Mouse (Mus musculus): ENCODE measurements around the gene Slc25a1. TPM values are rescaled to one million over a fixed set of nuclear protein-coding genes. Genes with fewer than 3 reads are reported as not detected.

Slc25a1 gene
- polyA plus RNA-seq, 2 experiments: 33.4 to 50.6 TPM

DNA sequence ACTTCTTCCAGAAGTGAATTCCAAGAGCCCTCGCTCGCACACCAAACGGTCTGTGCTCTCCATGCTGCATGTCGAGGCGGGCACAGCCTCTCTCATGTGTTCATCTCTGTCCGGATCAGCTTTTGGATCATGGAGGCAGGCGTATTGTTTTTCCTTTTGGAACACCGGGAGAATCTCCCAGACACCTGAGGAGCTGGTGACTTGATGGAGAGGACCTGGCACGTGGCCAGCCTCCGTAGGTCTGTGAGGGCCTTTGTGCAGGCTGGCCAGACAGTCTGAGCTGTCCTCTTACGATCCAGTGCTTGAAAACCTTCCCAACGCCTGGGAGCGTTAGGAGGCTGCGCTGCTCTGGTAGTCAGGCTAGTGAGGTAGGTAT, 5.9 kb downstream of the Slc25a1 start:
- Histone ChIP-seq H3K27ac (peak overlapping the region; percentile 43), H3K27me3 (ENCODE audit: control insufficient read depth, insufficient read depth, low read length) (no peaks in the 10 kb centered on the region; the same call in 1 of the 2 replicates), H3K9me3 (ENCODE audit: control insufficient read depth, low read length) (no peaks in the 10 kb centered on the region), H3K9ac (replicated peaks) (peak overlapping the region; percentile 93), H3K36me3 (replicated peaks; ENCODE audit: control insufficient read depth, insufficient read depth, low read depth) (peaks cover 7% of the 10 kb centered on the region; the same call in 1 of the 2 replicates), H3K4me2 (ENCODE audit: low read depth) (peak overlapping the region; percentile 86), H3K4me3 (ENCODE audit: insufficient read depth in 1 of 2, low read depth in 2 of 2, low read length in 2 of 2) (peak overlapping the region; percentile 87 to 92), H3K4me1 (replicated peaks; ENCODE audit: control insufficient read depth in 2 of 2, insufficient read depth in 2 of 2, low read length in 1 of 2) (peaks cover 9 to 16% of the 10 kb centered on the region in 2 experiments; a peak in 3 of 4 replicates)
- TF ChIP-seq CTCF (IDR thresholded peaks at IDR 0.05; ENCODE audit: low read depth): no peak
- no peak for TF ChIP-seq EP300 (IDR thresholded peaks at IDR 0.05; ENCODE audit: low read depth)
- ATAC-seq (ENCODE audit: insufficient read depth) (peak; percentile 36), DNase-seq (ENCODE audit: low read depth in 3 of 3, low spot score in 3 of 3) (no peak)
- WGBS (ENCODE audit: insufficient replicate concordance): under 1% methylated on average over 14 of the region's 14 CpGs

DNA sequence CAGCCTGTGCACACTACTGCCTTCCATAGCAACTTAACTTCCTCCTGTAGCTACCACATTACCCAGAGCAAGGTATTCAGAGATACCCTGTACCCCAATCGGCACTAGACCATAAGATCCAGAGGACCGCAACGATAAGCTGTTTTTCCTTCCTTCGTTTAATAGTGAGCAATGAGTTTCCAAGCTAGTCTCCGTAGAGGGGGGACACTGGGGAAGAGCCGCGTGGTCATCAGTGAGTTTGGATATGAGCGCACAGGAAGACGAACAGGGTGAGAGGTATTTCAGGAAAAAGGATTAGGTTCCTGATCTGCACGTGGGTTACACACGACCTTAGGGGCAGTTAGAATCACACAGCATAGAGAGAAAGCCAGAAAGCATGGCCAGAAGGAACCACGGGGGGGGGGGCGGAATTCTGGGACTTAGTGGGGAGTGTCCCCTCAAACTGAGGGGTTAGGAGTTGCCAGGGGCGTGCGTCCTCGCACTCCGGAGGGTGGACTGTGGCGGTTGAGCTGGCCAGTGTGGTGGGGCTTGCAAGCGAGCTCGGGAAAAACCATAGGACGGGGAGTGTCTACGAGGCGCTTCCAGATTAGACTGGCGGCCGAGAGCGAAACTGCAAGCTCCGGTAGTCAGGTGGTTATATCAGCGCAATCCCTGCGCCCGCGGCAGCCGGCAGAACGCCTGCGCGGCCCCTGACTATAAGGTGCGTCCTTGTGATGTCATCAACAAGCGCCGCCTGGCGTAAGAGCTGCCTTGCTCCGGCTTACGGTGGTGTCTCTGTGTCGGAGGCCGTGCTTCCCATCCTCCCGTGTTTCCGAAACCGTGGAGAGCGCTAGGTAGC, 6.5 kb downstream of the Slc25a1 start:
- Histone ChIP-seq H3K27me3 (ENCODE audit: control insufficient read depth, insufficient read depth, low read length) (peaks cover 2% of the 10 kb centered on the region), H3K9me3 (ENCODE audit: control insufficient read depth, low read length) (no peaks in the 10 kb centered on the region), H3K4me2 (ENCODE audit: low read depth) (peak overlapping the region; percentile 86), H3K36me3 (replicated peaks; ENCODE audit: control insufficient read depth, insufficient read depth, low read depth) (peaks cover 7% of the 10 kb centered on the region; the same call in 1 of the 2 replicates), H3K4me1 (replicated peaks; ENCODE audit: control insufficient read depth in 2 of 2, insufficient read depth in 2 of 2, low read length in 1 of 2) (peaks cover 9 to 16% of the 10 kb centered on the region in 2 experiments; a peak in 3 of 4 replicates), H3K27ac (peak overlapping the region; percentile 87), H3K4me3 (ENCODE audit: insufficient read depth in 1 of 2, low read depth in 2 of 2, low read length in 2 of 2) (peak overlapping the region; percentile 87 to 92), H3K9ac (replicated peaks) (peak overlapping the region; percentile 93)
- 1% methylated on average over 47 of the region's 47 CpGs for WGBS (ENCODE audit: insufficient replicate concordance)
- TF ChIP-seq EP300 (IDR thresholded peaks at IDR 0.05; ENCODE audit: low read depth) (peak; percentile 27; the same call in 1 of the 2 replicates), CTCF (IDR thresholded peaks at IDR 0.05; ENCODE audit: low read depth) (peak; percentile 80)
- DNase-seq (ENCODE audit: low read depth in 3 of 3, low spot score in 3 of 3) (peak; percentile 93 to 95 (median 93)), ATAC-seq (ENCODE audit: insufficient read depth) (peak; percentile 89)

DNA sequence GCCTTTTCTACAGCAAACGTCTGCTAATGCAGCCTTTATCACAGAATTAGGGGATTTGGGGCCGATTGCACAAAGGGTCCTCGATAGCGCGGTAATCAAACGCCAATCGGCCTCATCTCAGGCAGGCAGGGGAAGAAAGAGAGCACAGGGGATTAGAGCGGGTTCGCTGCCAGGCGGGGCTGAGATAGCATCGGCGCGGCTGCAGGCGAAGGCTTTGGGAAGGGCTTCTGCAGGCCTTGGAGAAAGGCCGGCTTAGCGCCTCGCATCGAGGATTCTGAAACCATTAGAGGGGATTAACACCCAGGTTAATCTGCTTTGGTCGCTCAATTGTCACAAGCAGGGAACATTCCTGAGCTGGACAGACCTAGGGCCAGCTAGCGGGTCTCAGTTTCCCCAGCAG, 7.4 kb downstream of the Slc25a1 start:
- ATAC-seq (ENCODE audit: insufficient read depth) (no peak), DNase-seq (ENCODE audit: low read depth in 3 of 3, low spot score in 3 of 3) (no peak)
- WGBS (ENCODE audit: insufficient replicate concordance): 25% methylated on average over 20 of the region's 20 CpGs
- no peak overlapping the region for H3K9ac ChIP-seq (replicated peaks)
- H3K4me2 ChIP-seq (ENCODE audit: low read depth): peak overlapping the region; percentile 86
- no peak overlapping the region for H3K27ac ChIP-seq
- H3K9me3 ChIP-seq (ENCODE audit: control insufficient read depth, low read length): no peaks in the 10 kb centered on the region
- H3K4me1 ChIP-seq (replicated peaks; ENCODE audit: control insufficient read depth in 2 of 2, insufficient read depth in 2 of 2, low read length in 1 of 2): peaks cover 9 to 16% of the 10 kb centered on the region in 2 experiments; a peak in 3 of 4 replicates
- peaks cover 12% of the 10 kb centered on the region for H3K27me3 ChIP-seq (ENCODE audit: control insufficient read depth, insufficient read depth, low read length)
- TF ChIP-seq EP300 (IDR thresholded peaks at IDR 0.05; ENCODE audit: low read depth): no peak
- TF ChIP-seq CTCF (IDR thresholded peaks at IDR 0.05; ENCODE audit: low read depth): no peak
- H3K4me3 ChIP-seq (ENCODE audit: insufficient read depth in 1 of 2, low read depth in 2 of 2, low read length in 2 of 2): no peak overlapping the region
- peaks cover 2% of the 10 kb centered on the region; the same call in 1 of the 2 replicates for H3K36me3 ChIP-seq (replicated peaks; ENCODE audit: control insufficient read depth, insufficient read depth, low read depth)

DNA sequence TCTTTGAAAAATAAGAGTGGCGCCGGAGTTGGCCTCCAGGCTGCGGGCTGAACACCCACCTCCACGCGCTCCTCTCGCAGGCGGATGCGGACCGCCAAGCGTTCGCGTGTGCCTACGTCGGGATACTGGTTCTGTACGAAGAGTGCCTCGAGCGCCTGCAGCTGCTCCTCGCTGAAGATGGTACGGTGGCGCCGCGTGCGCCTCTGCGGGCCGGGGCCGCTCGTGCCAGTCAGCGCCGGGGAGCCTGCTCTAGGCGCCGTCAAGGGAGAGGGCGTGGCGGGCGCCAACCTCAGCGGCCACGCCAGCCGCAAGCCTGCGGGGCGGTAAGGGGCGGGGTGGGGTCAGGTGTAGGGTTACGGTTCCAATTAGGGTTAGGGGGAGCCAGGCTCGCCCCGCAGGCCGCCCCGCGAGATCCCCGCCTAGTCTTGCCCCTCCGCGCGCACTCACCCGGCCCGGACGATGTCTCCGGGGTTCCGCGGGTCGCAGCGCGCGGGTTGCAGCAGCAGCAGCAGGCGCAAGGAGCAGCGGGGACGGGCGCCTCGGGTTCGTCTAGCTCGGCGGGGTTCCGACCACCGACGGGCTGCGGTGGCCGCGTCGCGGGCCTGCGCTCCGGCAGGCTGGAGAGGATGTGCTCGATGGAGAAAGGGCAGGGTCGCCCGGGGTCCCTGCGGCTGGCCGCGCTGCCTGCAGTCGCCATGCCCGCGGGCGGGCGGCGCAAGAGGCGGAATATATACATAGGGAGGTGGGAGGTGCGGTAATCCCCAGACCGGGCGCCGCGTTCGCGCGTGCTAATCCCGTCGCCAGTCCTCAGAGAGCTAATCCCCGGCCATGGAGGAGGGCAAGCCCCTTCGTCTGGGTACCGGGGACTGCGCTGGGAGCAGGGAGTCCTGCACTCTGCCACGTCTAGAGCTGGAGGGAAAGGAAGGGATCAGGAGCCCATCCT, 13.4 kb downstream of the Slc25a1 start, which contains the start of gene Gsc2:
TSS of gene Gsc2 (minus strand) at position 753 of the 943 bp plus-strand sequence.
- H3K9ac ChIP-seq (replicated peaks): no peak within 1 kb of the TSS
- peak within 1 kb of the TSS in 1 of 2 experiments; percentile 43; a peak in 3 of 4 replicates for H3K4me3 ChIP-seq (ENCODE audit: insufficient read depth in 1 of 2, low read depth in 2 of 2, low read length in 2 of 2)
- TF ChIP-seq EP300 (IDR thresholded peaks at IDR 0.05; ENCODE audit: low read depth): no peak
- ATAC-seq (ENCODE audit: insufficient read depth): no peak
- no peak within 1 kb of the TSS for H3K27ac ChIP-seq
- H3K4me2 ChIP-seq (ENCODE audit: low read depth): peak within 1 kb of the TSS; percentile 57
- no peaks in the 10 kb centered on the region for H3K36me3 ChIP-seq (replicated peaks; ENCODE audit: control insufficient read depth, insufficient read depth, low read depth)
- peaks cover 3 to 9% of the 10 kb centered on the region in 2 experiments; a peak in 2 of 4 replicates for H3K4me1 ChIP-seq (replicated peaks; ENCODE audit: control insufficient read depth in 2 of 2, insufficient read depth in 2 of 2, low read length in 1 of 2)
- H3K27me3 ChIP-seq (ENCODE audit: control insufficient read depth, insufficient read depth, low read length): peaks cover 51% of the 10 kb centered on the region
- H3K9me3 ChIP-seq (ENCODE audit: control insufficient read depth, low read length): no peaks in the 10 kb centered on the region
- 1% methylated on average over 105 of the region's 106 CpGs for WGBS (ENCODE audit: insufficient replicate concordance)
- DNase-seq (ENCODE audit: low read depth in 3 of 3, low spot score in 3 of 3): no peak
